Mouse (Mus musculus): ENCODE measurements around the gene Etfbkmt. TPM values are rescaled to one million over a fixed set of nuclear protein-coding genes. Genes with fewer than 3 reads are reported as not detected.

The Etfbkmt gene
- polyA plus RNA-seq, 1 experiment, result 3.7 TPM

DNA sequence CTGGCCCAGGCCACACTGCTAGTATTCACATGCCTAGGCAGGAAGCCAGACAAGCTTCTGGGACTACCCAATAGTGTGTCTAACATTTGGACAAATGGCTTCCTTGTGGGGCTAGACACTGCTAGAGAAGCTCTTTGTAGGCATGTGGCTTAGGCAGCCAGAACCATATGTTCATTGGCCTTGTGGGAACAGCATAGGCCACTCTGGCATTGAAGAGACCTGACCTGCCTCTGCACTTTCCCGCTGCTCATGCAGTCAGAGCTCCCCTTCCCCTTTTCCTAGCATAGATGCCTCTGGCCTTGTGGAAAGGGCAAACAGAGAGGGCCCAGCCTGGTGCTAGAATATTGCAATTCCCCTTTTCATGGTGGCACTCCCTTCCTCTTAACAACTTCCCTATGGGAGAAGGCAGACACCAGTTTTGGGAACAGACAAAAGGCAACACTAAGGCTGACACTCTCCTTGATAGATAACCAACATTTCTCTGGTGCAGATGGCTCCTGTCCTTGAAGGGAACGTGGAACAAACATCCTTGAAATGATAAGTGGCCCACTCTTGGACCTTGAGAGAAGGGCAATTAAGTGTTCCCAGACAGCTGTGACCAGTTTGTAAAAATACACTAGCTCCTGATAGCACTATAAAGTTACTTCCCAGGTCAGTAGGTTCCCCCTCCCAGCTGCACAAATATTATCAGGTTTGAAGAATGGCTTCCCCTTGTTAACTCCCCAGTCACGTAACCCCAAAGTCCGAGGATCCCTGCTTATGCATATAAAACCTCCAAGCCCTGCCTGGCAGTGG is 34.4 kb downstream of the Etfbkmt start:
- DNase-seq, result peak in 1 of 2 experiments; percentile 27
- WGBS, result 85% methylated on average over 4 of the region's 4 CpGs

DNA sequence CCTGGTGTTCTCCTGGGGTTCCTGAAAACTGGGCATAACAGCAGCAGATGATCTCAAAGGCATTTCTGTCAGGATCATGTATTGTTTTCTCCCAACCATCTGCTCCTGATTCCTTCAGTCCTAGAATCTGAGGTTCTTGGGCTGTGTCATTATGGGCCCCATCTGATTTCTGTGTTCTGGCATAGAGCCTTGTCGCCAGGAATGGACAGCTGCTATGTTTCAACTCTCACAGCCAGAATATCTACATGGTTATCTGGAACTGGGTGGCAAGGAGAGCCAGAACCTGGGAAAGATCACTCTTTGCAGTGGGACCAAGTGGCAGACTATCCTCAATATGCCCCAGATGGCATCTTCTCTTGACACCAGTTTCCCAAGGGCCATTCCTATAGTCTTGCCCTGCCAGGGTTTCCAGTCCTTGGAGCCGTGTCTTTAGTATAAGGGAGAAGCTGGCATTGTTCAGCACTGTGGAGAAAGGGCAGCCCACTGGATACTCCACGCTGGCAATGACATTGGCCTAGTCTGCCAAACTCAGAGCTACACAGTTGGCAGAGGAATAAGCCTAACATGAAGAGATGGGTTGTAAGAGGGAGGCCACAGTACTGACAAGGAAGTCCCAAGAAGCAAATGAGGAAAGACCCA is 35.4 kb downstream of the Etfbkmt start:
- Histone ChIP-seq H3K27ac (ENCODE audit: insufficient read depth, low read length) (peak overlapping the region; percentile 54), H3K4me3 (replicated peaks; ENCODE audit: insufficient read depth, low read depth, low read length) (no peak overlapping the region), H3K27me3 (ENCODE audit: control insufficient read depth, insufficient read depth, low read length) (no peaks in the 10 kb centered on the region), H3K4me1 (ENCODE audit: control insufficient read depth, insufficient read depth, low read length) (peaks cover 2% of the 10 kb centered on the region; the same call in 1 of the 2 replicates)
- TF ChIP-seq CTCF (IDR thresholded peaks at IDR 0.05; ENCODE audit: borderline replicate concordance, insufficient read depth, low read depth, low read length) (no peak), POLR2A (IDR thresholded peaks at IDR 0.05; ENCODE audit: borderline replicate concordance, insufficient read depth, low read length) (no peak)
- WGBS, result 14% methylated on average over 3 of the region's 3 CpGs
- peak; percentile 45 to 67 for DNase-seq

More for the DNA sequence above, 34.4 kb downstream of the Etfbkmt start:
- Histone ChIP-seq H3K4me3 (replicated peaks; ENCODE audit: insufficient read depth, low read depth, low read length) (no peak overlapping the region), H3K4me1 (ENCODE audit: control insufficient read depth, insufficient read depth, low read length) (peaks cover 2% of the 10 kb centered on the region; the same call in 1 of the 2 replicates), H3K27ac (ENCODE audit: insufficient read depth, low read length) (0 out of 2 replicates have a peak overlapping the region, but pooled peaks have one; percentile 54), H3K27me3 (ENCODE audit: control insufficient read depth, insufficient read depth, low read length) (no peaks in the 10 kb centered on the region)
- no peak for TF ChIP-seq CTCF (IDR thresholded peaks at IDR 0.05; ENCODE audit: borderline replicate concordance, insufficient read depth, low read depth, low read length)
- TF ChIP-seq POLR2A (IDR thresholded peaks at IDR 0.05; ENCODE audit: borderline replicate concordance, insufficient read depth, low read length), result no peak

DNA sequence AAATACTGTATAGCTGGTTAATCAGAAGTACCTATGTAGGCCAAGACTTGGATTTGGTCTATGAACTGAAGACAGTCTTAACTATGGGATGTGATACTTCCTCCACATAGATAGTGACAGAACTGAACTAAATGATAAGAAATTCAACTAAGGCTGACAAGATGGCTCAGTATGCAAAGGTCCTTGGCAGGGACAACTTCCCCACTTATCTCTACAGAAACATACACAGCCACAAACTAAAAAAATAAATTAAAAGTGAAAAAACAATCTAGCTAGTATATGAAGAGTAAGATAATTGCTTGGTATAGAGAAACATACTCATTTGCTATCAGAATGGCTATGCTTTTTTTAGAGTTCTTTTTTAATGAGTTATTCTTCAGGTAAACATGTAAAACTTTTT is 39.4 kb downstream of the Etfbkmt start:
- Histone ChIP-seq H3K4me1 (ENCODE audit: control insufficient read depth, insufficient read depth, low read length) (no peaks in the 10 kb centered on the region; the same call in 1 of the 2 replicates), H3K27ac (ENCODE audit: insufficient read depth, low read length) (no peak overlapping the region), H3K4me3 (replicated peaks; ENCODE audit: insufficient read depth, low read depth, low read length) (no peak overlapping the region), H3K27me3 (ENCODE audit: control insufficient read depth, insufficient read depth, low read length) (no peaks in the 10 kb centered on the region)
- DNase-seq, result no peak
- TF ChIP-seq CTCF (IDR thresholded peaks at IDR 0.05; ENCODE audit: borderline replicate concordance, insufficient read depth, low read depth, low read length) (no peak), POLR2A (IDR thresholded peaks at IDR 0.05; ENCODE audit: borderline replicate concordance, insufficient read depth, low read length) (no peak)

GRCm38 (mm10) chr6:149184007-149184406 is 44.4 kb downstream of the Etfbkmt start:
- Histone ChIP-seq H3K27me3 (ENCODE audit: control insufficient read depth, insufficient read depth, low read length) (no peaks in the 10 kb centered on the region), H3K4me3 (replicated peaks; ENCODE audit: insufficient read depth, low read depth, low read length) (no peak overlapping the region), H3K27ac (ENCODE audit: insufficient read depth, low read length) (no peak overlapping the region), H3K4me1 (ENCODE audit: control insufficient read depth, insufficient read depth, low read length) (no peaks in the 10 kb centered on the region; the same call in 1 of the 2 replicates)
- 98% methylated on average over 1 of the region's 1 CpGs for WGBS
- no peak for DNase-seq
- TF ChIP-seq POLR2A (IDR thresholded peaks at IDR 0.05; ENCODE audit: borderline replicate concordance, insufficient read depth, low read length), result no peak
- TF ChIP-seq CTCF (IDR thresholded peaks at IDR 0.05; ENCODE audit: borderline replicate concordance, insufficient read depth, low read depth, low read length), result no peak

GRCm38 (mm10) chr6:149187371-149187770 is 47.7 kb downstream of the Etfbkmt start:
- Histone ChIP-seq H3K27me3 (ENCODE audit: control insufficient read depth, insufficient read depth, low read length) (no peaks in the 10 kb centered on the region), H3K4me1 (ENCODE audit: control insufficient read depth, insufficient read depth, low read length) (no peaks in the 10 kb centered on the region; the same call in 1 of the 2 replicates), H3K4me3 (replicated peaks; ENCODE audit: insufficient read depth, low read depth, low read length) (no peak overlapping the region), H3K27ac (ENCODE audit: insufficient read depth, low read length) (no peak overlapping the region)
- DNase-seq, result no peak
- WGBS, result 74% methylated on average over 1 of the region's 1 CpGs
- no peak for TF ChIP-seq CTCF (IDR thresholded peaks at IDR 0.05; ENCODE audit: borderline replicate concordance, insufficient read depth, low read depth, low read length)
- no peak for TF ChIP-seq POLR2A (IDR thresholded peaks at IDR 0.05; ENCODE audit: borderline replicate concordance, insufficient read depth, low read length)

DNA sequence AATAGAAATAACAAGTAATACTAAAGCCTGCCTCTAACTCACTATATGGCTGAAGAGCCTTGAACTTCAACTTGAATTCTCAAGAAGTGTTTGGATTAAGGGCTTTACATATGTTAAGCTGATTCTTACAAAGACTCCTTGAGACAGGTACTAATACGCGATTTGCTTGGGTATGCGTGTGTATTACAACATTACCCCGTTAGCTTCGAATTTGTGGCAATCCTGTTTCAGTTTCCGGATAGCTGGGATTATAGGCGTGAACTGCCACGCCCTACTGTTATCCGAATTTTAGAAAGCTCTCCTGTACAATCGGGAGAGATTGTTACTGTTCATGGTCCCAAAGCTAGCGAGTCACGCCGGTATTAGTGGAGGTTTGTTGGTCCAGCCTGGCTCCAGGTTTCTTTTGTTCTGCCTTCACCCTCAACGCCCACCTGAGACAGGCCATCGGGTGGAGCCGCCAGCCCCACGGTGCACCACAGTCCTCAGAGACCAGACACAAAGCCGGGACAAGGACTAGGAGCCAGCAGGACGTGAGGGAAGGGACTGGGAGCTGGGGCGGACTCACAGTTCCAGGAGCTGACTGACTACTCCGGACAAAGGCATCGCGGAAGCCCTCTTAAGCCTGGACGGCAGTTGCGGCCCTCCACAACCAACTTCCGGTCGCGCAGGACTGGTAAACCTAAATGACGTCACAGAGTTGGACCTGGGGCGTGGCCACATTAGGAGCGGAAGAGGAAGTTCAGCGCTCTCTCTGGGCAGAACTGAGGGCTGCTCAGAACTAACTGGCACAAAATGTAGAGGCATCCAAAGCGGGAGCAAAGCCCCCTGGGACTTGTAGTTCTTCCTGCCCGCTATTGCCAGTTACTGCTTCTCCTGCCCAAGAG is 48.6 kb downstream of the Etfbkmt start, which contains the start of gene Amn1:
TSS of gene Amn1 (minus strand) at position 672 of the 884 bp plus-strand sequence.
- H3K27me3 ChIP-seq (ENCODE audit: control insufficient read depth, insufficient read depth, low read length), result no peaks in the 10 kb centered on the region
- TF ChIP-seq CTCF (IDR thresholded peaks at IDR 0.05; ENCODE audit: borderline replicate concordance, insufficient read depth, low read depth, low read length) (no peak), POLR2A (IDR thresholded peaks at IDR 0.05; ENCODE audit: borderline replicate concordance, insufficient read depth, low read length) (peak; percentile 93)
- peak within 1 kb of the TSS; percentile 73 for H3K4me3 ChIP-seq (replicated peaks; ENCODE audit: insufficient read depth, low read depth, low read length)
- H3K27ac ChIP-seq (ENCODE audit: insufficient read depth, low read length), result peak within 1 kb of the TSS; percentile 35
- no peaks in the 10 kb centered on the region; the same call in 1 of the 2 replicates for H3K4me1 ChIP-seq (ENCODE audit: control insufficient read depth, insufficient read depth, low read length)
- WGBS, result under 1% methylated on average over 34 of the region's 34 CpGs
- peak; percentile 94 to 97 for DNase-seq

- Histone ChIP-seq H3K27me3 (ENCODE audit: control insufficient read depth, insufficient read depth, low read length) (no peaks in the 10 kb centered on the region), H3K27ac (ENCODE audit: insufficient read depth, low read length) (0 out of 2 replicates have a peak overlapping the region, but pooled peaks have one; percentile 16), H3K4me1 (ENCODE audit: control insufficient read depth, insufficient read depth, low read length) (no peaks in the 10 kb centered on the region; the same call in 1 of the 2 replicates), H3K4me3 (replicated peaks; ENCODE audit: insufficient read depth, low read depth, low read length) (peak overlapping the region; percentile 73)
- TF ChIP-seq POLR2A (IDR thresholded peaks at IDR 0.05; ENCODE audit: borderline replicate concordance, insufficient read depth, low read length), result no peak
- TF ChIP-seq CTCF (IDR thresholded peaks at IDR 0.05; ENCODE audit: borderline replicate concordance, insufficient read depth, low read depth, low read length), result no peak
- 27% methylated on average over 8 of the region's 8 CpGs for WGBS
- no peak for DNase-seq
Measured at GRCm38 (mm10) chr6:149188925-149189257, 49.2 kb downstream of the Etfbkmt start.
